Mouse (Mus musculus) midbrain, embryonic 15.5 days (tissue): ENCODE data around the gene Armc8. TPM values are rescaled to one million over a fixed set of nuclear protein-coding genes. Genes with fewer than 3 reads are reported as not detected.

Experiments used
- ATAC-seq: fragments of 200-750 bp; cut with Nextera tagmentation; replicated peaks from 2 replicates; pipeline ENCODE4 v1.8.0; 2017; ENCODE audit warnings: moderate TSS enrichment
- H3K27ac ChIP-seq: fragments of 300-500 bp; sonication (generic); 2 replicates; pipeline ENCODE4 v1.5.1; 2015; ENCODE audit warnings: mild to moderate bottlenecking, inconsistent platforms
- H3K27me3 ChIP-seq: fragments of 300-500 bp; sonication (generic); replicated peaks from 2 replicates; pipeline ENCODE4 v1.6.1; 2015; ENCODE audit warnings: inconsistent platforms
- H3K36me3 ChIP-seq: fragments of 300-500 bp; sonication (generic); replicated peaks from 2 replicates; pipeline ENCODE4 v1.6.1; 2015; ENCODE audit warnings: inconsistent platforms
- H3K4me1 ChIP-seq: fragments of 300-500 bp; sonication (generic); 2 replicates; pipeline ENCODE4 v1.6.1; 2015; ENCODE audit warnings: inconsistent platforms
- H3K4me2 ChIP-seq: fragments of 300-500 bp; sonication (generic); 2 replicates; pipeline ENCODE4 v1.6.1; 2015; ENCODE audit warnings: inconsistent platforms, mild to moderate bottlenecking, moderate library complexity
- H3K4me3 ChIP-seq: fragments of 300-500 bp; sonication (generic); 2 replicates; pipeline ENCODE4 v1.5.1; 2015; ENCODE audit warnings: mild to moderate bottlenecking, inconsistent platforms
- H3K9ac ChIP-seq: fragments of 300-500 bp; sonication (generic); 2 replicates; pipeline ENCODE4 v1.6.1; 2015; ENCODE audit warnings: mild to moderate bottlenecking, inconsistent platforms
- H3K9me3 ChIP-seq: fragments of 300-500 bp; sonication (generic); 2 replicates; pipeline ENCODE4 v1.6.1; 2016; ENCODE audit warnings: inconsistent platforms
- WGBS: fragments of 180-500 bp; shearing (Covaris S2); methylation state at CpG from one replicate; pipeline ENCODE4 v1.1.7; 2015; ENCODE audit warnings: mixed read lengths; 5-methylcytosine and 5-hydroxymethylcytosine counted together
- polyA plus RNA-seq: library from polyadenylated mRNA; unstranded; fragments of >200 nt; fragmentation: Nextera tagmentation; extraction: Ambion mirVana; gene quantifications from 2 replicates; pipeline ENCODE4 v1.2.1, GENCODE M21; 2015

Gene Armc8
- polyA plus RNA-seq, 1 experiment from 2014 or later, result 79.2 TPM

GRCm38 (mm10) chr9:99464876-99465275, 103.8 kb downstream of the Armc8 start:
- Histone ChIP-seq H3K4me3 (no peak overlapping the region), H3K27me3 (no peaks in the 10 kb centered on the region), H3K9ac (no peak overlapping the region), H3K36me3 (no peaks in the 10 kb centered on the region), H3K4me2 (no peak overlapping the region), H3K27ac (no peak overlapping the region), H3K9me3 (no peaks in the 10 kb centered on the region), H3K4me1 (no peaks in the 10 kb centered on the region)
- 77% methylated on average over 6 of the region's 6 CpGs for WGBS
- ATAC-seq, result no peak

GRCm38 (mm10) chr9:99459730-99460129, 109.0 kb downstream of the Armc8 start:
- H3K27me3 ChIP-seq, result no peaks in the 10 kb centered on the region
- no peak for ATAC-seq
- H3K27ac ChIP-seq, result no peak overlapping the region
- no peak overlapping the region for H3K9ac ChIP-seq
- 97% methylated on average over 4 of the region's 4 CpGs for WGBS
- H3K4me2 ChIP-seq, result no peak overlapping the region
- H3K36me3 ChIP-seq, result no peaks in the 10 kb centered on the region
- no peaks in the 10 kb centered on the region for H3K4me1 ChIP-seq
- no peaks in the 10 kb centered on the region for H3K9me3 ChIP-seq
- no peak overlapping the region for H3K4me3 ChIP-seq

- WGBS, result 44% methylated on average over 12 of the region's 12 CpGs
- H3K27me3 ChIP-seq, result no peaks in the 10 kb centered on the region
- H3K9ac ChIP-seq, result no peak overlapping the region
- H3K27ac ChIP-seq, result no peak overlapping the region
- H3K4me1 ChIP-seq, result no peaks in the 10 kb centered on the region
- no peak overlapping the region for H3K4me3 ChIP-seq
- ATAC-seq, result no peak
- H3K36me3 ChIP-seq, result no peaks in the 10 kb centered on the region
- no peaks in the 10 kb centered on the region for H3K9me3 ChIP-seq
- H3K4me2 ChIP-seq, result no peak overlapping the region
Observed at GRCm38 (mm10) chr9:99458529-99459208, 110.0 kb downstream of the Armc8 start.

- Histone ChIP-seq H3K27me3 (no peaks in the 10 kb centered on the region; the same call in 1 of the 2 replicates), H3K4me3 (no peak overlapping the region), H3K4me1 (peaks cover 8% of the 10 kb centered on the region), H3K9me3 (no peaks in the 10 kb centered on the region), H3K27ac (no peak overlapping the region), H3K9ac (no peak overlapping the region), H3K4me2 (no peak overlapping the region), H3K36me3 (no peaks in the 10 kb centered on the region)
- WGBS, result 92% methylated on average over 4 of the region's 4 CpGs
- ATAC-seq, result no peak
Observed at GRCm38 (mm10) chr9:99454211-99454610, 114.5 kb downstream of the Armc8 start.

GRCm38 (mm10) chr9:99451161-99451560, 117.5 kb downstream of the Armc8 start, which contains the start of gene Nme9:
Gene Nme9, plus strand, starts transcription at chr9:99451475.
- H3K9me3 ChIP-seq, result no peaks in the 10 kb centered on the region
- H3K4me2 ChIP-seq, result peak within 1 kb of the TSS; percentile 42
- H3K4me1 ChIP-seq, result peaks cover 8% of the 10 kb centered on the region
- no peak within 1 kb of the TSS for H3K9ac ChIP-seq
- H3K4me3 ChIP-seq, result 0 out of 2 replicates have a peak within 1 kb of the TSS, but pooled peaks have one; percentile 8
- H3K27me3 ChIP-seq, result no peaks in the 10 kb centered on the region; the same call in 1 of the 2 replicates
- no peaks in the 10 kb centered on the region for H3K36me3 ChIP-seq
- 14% methylated on average over 14 of the region's 14 CpGs for WGBS
- no peak within 1 kb of the TSS for H3K27ac ChIP-seq
- ATAC-seq, result 0 out of 2 replicates have a peak, but pooled peaks have one; percentile 63

- Histone ChIP-seq H3K4me3 (no peak overlapping the region), H3K36me3 (no peaks in the 10 kb centered on the region), H3K9me3 (no peaks in the 10 kb centered on the region), H3K4me2 (no peak overlapping the region), H3K27me3 (no peaks in the 10 kb centered on the region; the same call in 1 of the 2 replicates), H3K4me1 (peaks cover 8% of the 10 kb centered on the region), H3K9ac (no peak overlapping the region), H3K27ac (no peak overlapping the region)
- ATAC-seq, result 0 out of 2 replicates have a peak, but pooled peaks have one; percentile 67
- WGBS, result 45% methylated on average over 9 of the region's 9 CpGs
Observed at GRCm38 (mm10) chr9:99449886-99450647, 118.6 kb downstream of the Armc8 start.

- no peak for ATAC-seq
- Histone ChIP-seq H3K36me3 (no peaks in the 10 kb centered on the region), H3K4me2 (no peak overlapping the region), H3K4me3 (no peak overlapping the region), H3K9ac (no peak overlapping the region), H3K27ac (no peak overlapping the region), H3K9me3 (no peaks in the 10 kb centered on the region), H3K27me3 (no peaks in the 10 kb centered on the region; the same call in 1 of the 2 replicates), H3K4me1 (peaks cover 13% of the 10 kb centered on the region)
- 76% methylated on average over 3 of the region's 3 CpGs for WGBS
Observed at GRCm38 (mm10) chr9:99447323-99447722, 121.4 kb downstream of the Armc8 start.

GRCm38 (mm10) chr9:99446259-99446658, 122.4 kb downstream of the Armc8 start:
- ATAC-seq, result no peak
- Histone ChIP-seq H3K4me3 (no peak overlapping the region), H3K9ac (no peak overlapping the region), H3K27me3 (no peaks in the 10 kb centered on the region), H3K4me2 (no peak overlapping the region), H3K4me1 (peaks cover 8% of the 10 kb centered on the region), H3K36me3 (no peaks in the 10 kb centered on the region), H3K9me3 (no peaks in the 10 kb centered on the region), H3K27ac (no peak overlapping the region)

- no peaks in the 10 kb centered on the region for H3K9me3 ChIP-seq
- no peak overlapping the region for H3K27ac ChIP-seq
- 26% methylated on average over 8 of the region's 8 CpGs for WGBS
- H3K4me2 ChIP-seq, result no peak overlapping the region
- H3K9ac ChIP-seq, result no peak overlapping the region
- H3K36me3 ChIP-seq, result no peaks in the 10 kb centered on the region
- peak; percentile 61; the same call in 1 of the 2 replicates for ATAC-seq
- no peaks in the 10 kb centered on the region for H3K27me3 ChIP-seq
- H3K4me1 ChIP-seq, result peaks cover 5% of the 10 kb centered on the region; the same call in 1 of the 2 replicates
- no peak overlapping the region for H3K4me3 ChIP-seq
Observed at GRCm38 (mm10) chr9:99444590-99445178, 124.0 kb downstream of the Armc8 start.

GRCm38 (mm10) chr9:99441647-99442433, 126.9 kb downstream of the Armc8 start:
- peaks cover 8% of the 10 kb centered on the region; the same call in 1 of the 2 replicates for H3K27me3 ChIP-seq
- WGBS, result 92% methylated on average over 4 of the region's 4 CpGs

GRCm38 (mm10) chr9:99440941-99441340, 127.8 kb downstream of the Armc8 start:
- Histone ChIP-seq H3K27me3 (peaks cover 8% of the 10 kb centered on the region; the same call in 1 of the 2 replicates), H3K36me3 (no peaks in the 10 kb centered on the region), H3K4me2 (no peak overlapping the region), H3K4me3 (no peak overlapping the region), H3K27ac (no peak overlapping the region), H3K9me3 (no peaks in the 10 kb centered on the region), H3K4me1 (peaks cover 12% of the 10 kb centered on the region), H3K9ac (no peak overlapping the region)
- ATAC-seq, result no peak
- WGBS, result 73% methylated on average over 5 of the region's 5 CpGs

More at GRCm38 (mm10) chr9:99441647-99442433, 126.9 kb downstream of the Armc8 start:
- Histone ChIP-seq H3K36me3 (no peaks in the 10 kb centered on the region), H3K9me3 (no peaks in the 10 kb centered on the region), H3K4me1 (peaks cover 11% of the 10 kb centered on the region), H3K4me3 (no peak overlapping the region), H3K27ac (no peak overlapping the region), H3K4me2 (no peak overlapping the region), H3K9ac (no peak overlapping the region)
- ATAC-seq, result peak; percentile 38
